Mouse (Mus musculus) CD4-positive, CD25-positive, alpha-beta regulatory T cell, adult 2 months (primary cell): Measurements from ENCODE around the gene Ndufa4l2.

ENCODE experiments used
- DNase-seq: peaks from one replicate; pipeline ENCODE4 v3.0.0-alpha.2; 2012; ENCODE audit warnings: low read depth, low spot score

Gene Ndufa4l2

GRCm38 (mm10) chr10:127509837-127510701, 4.7 kb upstream of the Ndufa4l2 start:
- DNase-seq: no peak

- DNase-seq: peak; percentile 33
Observed at GRCm38 (mm10) chr10:127510895-127511617, 3.7 kb upstream of the Ndufa4l2 start.

GRCm38 (mm10) chr10:127511634-127512306, 3.0 kb upstream of the Ndufa4l2 start:
- DNase-seq: peak; percentile 89

GRCm38 (mm10) chr10:127512307-127512666, 2.5 kb upstream of the Ndufa4l2 start:
- no peak for DNase-seq

GRCm38 (mm10) chr10:127512813-127513212, 2.0 kb upstream of the Ndufa4l2 start:
- DNase-seq: peak; percentile 96

GRCm38 (mm10) chr10:127513501-127514091, 1.2 kb upstream of the Ndufa4l2 start:
- peak; percentile 38 for DNase-seq

GRCm38 (mm10) chr10:127514111-127514698, 562 bp upstream of the Ndufa4l2 start:
- DNase-seq: no peak

- no peak for DNase-seq
Observed at GRCm38 (mm10) chr10:127515271-127515982, 660 bp downstream of the Ndufa4l2 start.

GRCm38 (mm10) chr10:127515983-127516459, 1.3 kb downstream of the Ndufa4l2 start:
- DNase-seq: no peak

GRCm38 (mm10) chr10:127516576-127517260, 2.0 kb downstream of the Ndufa4l2 start:
- no peak for DNase-seq

- no peak for DNase-seq
Observed at GRCm38 (mm10) chr10:127517941-127518340, 3.2 kb downstream of the Ndufa4l2 start.

GRCm38 (mm10) chr10:127519041-127519701, 4.4 kb downstream of the Ndufa4l2 start:
- no peak for DNase-seq

GRCm38 (mm10) chr10:127519903-127520713, 5.3 kb downstream of the Ndufa4l2 start:
- no peak for DNase-seq

- DNase-seq: no peak
Observed at GRCm38 (mm10) chr10:127520714-127521357, 6.1 kb downstream of the Ndufa4l2 start.

- DNase-seq: peak; percentile 46
Observed at GRCm38 (mm10) chr10:127521611-127522080, 6.9 kb downstream of the Ndufa4l2 start.

GRCm38 (mm10) chr10:127522088-127522581, 7.4 kb downstream of the Ndufa4l2 start, which contains the start of gene Shmt2:
TSS of gene Shmt2 (minus strand) at chr10:127522444.
- DNase-seq: peak; percentile 90

GRCm38 (mm10) chr10:127524646-127525255, 10.0 kb downstream of the Ndufa4l2 start:
- DNase-seq: no peak
